Mouse (Mus musculus): ENCODE measurements around the gene Gnaz.

Gnaz gene

GRCm38 (mm10) chr10:75060843-75061235 is 93.9 kb downstream of the Gnaz start:
- intact Hi-C loops (cut with DNase I), result loop anchor here (5.0 kb wide), 1 partner anchor 51 kb away; no protein-coding TSS in a partner anchor

GRCm38 (mm10) chr10:75061341-75062188 is 94.6 kb downstream of the Gnaz start:
- intact Hi-C loops (cut with DNase I), result loop anchor here (5.0 kb wide), 1 partner anchor 51 kb away; no protein-coding TSS in a partner anchor

GRCm38 (mm10) chr10:75062189-75062561 is 95.2 kb downstream of the Gnaz start:
- intact Hi-C loops (cut with DNase I), result loop anchor here (5.0 kb wide), 1 partner anchor 50 kb away; no protein-coding TSS in a partner anchor

- intact Hi-C loops (cut with DNase I), result loop anchor here (5.0 kb wide), 1 partner anchor 50 kb away; no protein-coding TSS in a partner anchor
These were observed 95.6 kb downstream of the Gnaz start for GRCm38 (mm10) chr10:75062621-75063020.

GRCm38 (mm10) chr10:75063301-75063965 is 96.5 kb downstream of the Gnaz start:
- intact Hi-C loops (cut with DNase I), result loop anchor here (5.0 kb wide), 1 partner anchor 49 kb away; no protein-coding TSS in a partner anchor

GRCm38 (mm10) chr10:75065691-75066090 is 98.7 kb downstream of the Gnaz start:
- intact Hi-C loops (cut with DNase I), result no loop called here

Measured in adrenal gland (tissue).